Mouse (Mus musculus) liver, postnatal 0 days (tissue): ENCODE results near the gene Elmo1.

ENCODE experiments used
- CTCF ChIP-seq: sonication (generic); IDR thresholded peaks from 2 replicates; pipeline ENCODE4 v1.5.1; 2016; ENCODE audit warnings: antibody characterized with exemption, low read depth
- EP300 ChIP-seq: IDR thresholded peaks from 2 replicates; pipeline ENCODE4 v1.6.1; 2016; ENCODE audit warnings: antibody characterized with exemption, low read depth, mild to moderate bottlenecking

- TF ChIP-seq CTCF: no peak
- no peak for TF ChIP-seq EP300
Measured at GRCm38 (mm10) chr13:20523671-20524070, 433.3 kb downstream of the Elmo1 start.
